In the genomic region with DNA sequence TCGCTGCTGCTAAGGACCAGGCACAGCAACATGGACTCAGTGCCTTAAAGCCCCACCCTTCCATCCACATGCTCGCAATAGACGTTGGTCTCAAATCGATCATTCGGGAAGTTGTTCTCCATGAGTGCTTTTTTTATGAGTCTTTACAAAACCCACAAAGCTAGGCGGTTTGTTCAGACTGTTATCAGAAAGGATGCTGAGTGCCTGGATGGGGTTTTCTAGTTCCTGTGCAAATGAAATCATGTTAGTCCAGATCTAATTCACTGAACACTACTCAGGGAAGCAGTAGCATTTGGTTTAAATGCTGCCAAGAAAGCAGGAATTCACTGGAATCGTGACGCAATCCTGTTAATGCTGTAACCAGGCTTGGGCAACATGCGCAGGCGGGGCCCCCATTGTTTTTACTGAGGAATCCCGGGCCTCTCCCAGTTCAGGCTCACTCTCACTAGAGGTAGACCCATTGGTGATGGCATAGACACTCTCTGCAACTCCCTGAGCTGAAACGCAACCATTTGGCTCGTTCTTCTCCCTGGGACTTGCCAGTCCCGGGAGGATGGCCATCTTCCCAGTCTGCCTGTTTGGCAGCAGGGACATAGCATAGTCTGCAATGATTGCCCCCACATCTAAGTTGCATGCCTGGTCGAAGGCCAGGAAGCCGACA, we compare ENCODE assay signal across 13 mouse cellular contexts. TPM values are rescaled to one million over a fixed set of nuclear protein-coding genes. Genes with fewer than 3 reads are reported as not detected.
DNase-seq lines count a peak whose midpoint lies in the region; ATAC-seq and TF ChIP-seq lines count a peak whose summit lies in the region.
"Had no signal": no experiment of that assay in that cellular context is flagged by ENCODE, and none has a peak within 500 bp of the region (broad histone marks: within the 10 kb centered on the region; RNA-seq: fewer than 3 reads in every experiment).

No protein-coding gene starts in this region.

- DNase-seq in layer of hippocampus, adult 11-12 months (ENCODE audit: low spot score) = peak; percentile 49
- no peak for DNase-seq in layer of hippocampus, postnatal 25 days (ENCODE audit: extremely low spot score in 1 of 2, low spot score in 1 of 2)
- peak; percentile 46 for DNase-seq in ZHBTc4 (ENCODE audit: low read depth, low spot score)
- DNase-seq in cerebellum, postnatal 10 days = peak; percentile 79 to 85
- DNase-seq in lung, embryonic 14.5 days = peak; percentile 38
- no peak for DNase-seq in thymus, postnatal 4 days
- no peak for DNase-seq in left cerebral cortex, adult 8-10 months (ENCODE audit: low spot score in 2 of 2)
- no peak for DNase-seq in heart, postnatal 14 days
- DNase-seq: kidney, postnatal 25 days; right cerebral cortex, adult 18-20 months had no signal

- WGBS in lung, embryonic 14.5 days = 79% methylated on average over 16 of the region's 16 CpGs

- no peaks in the 10 kb centered on the region for H3K36me3 ChIP-seq in lung, embryonic 14.5 days (ENCODE audit: insufficient read depth)
- H3K36me3 ChIP-seq: embryonic facial prominence, embryonic 12.5 days; heart, embryonic 15.5 days; midbrain, embryonic 12.5 days had no signal

- H3K27ac ChIP-seq in lung, embryonic 14.5 days (ENCODE audit: low read depth) = 0 out of 2 replicates have a peak overlapping the region, but pooled peaks have one; percentile 6
- H3K27ac ChIP-seq: embryonic facial prominence, embryonic 12.5 days; heart, embryonic 15.5 days; midbrain, embryonic 12.5 days had no signal

- peaks cover 14% of the 10 kb centered on the region for H3K4me1 ChIP-seq in lung, embryonic 14.5 days (ENCODE audit: insufficient read depth)

- intact Hi-C loops in heart, postnatal 14 days (cut with DNase I) = no loop called here

- H3K4me3 ChIP-seq in lung, embryonic 14.5 days (ENCODE audit: low read depth, low read length) = no peak overlapping the region
- H3K4me3 ChIP-seq: embryonic facial prominence, embryonic 12.5 days; heart, embryonic 15.5 days; midbrain, embryonic 12.5 days had no signal

- no peak for ATAC-seq in lung, embryonic 14.5 days (ENCODE audit: insufficient read depth)

- H3K9me3 ChIP-seq in lung, embryonic 14.5 days (ENCODE audit: low read depth, low read length) = no peaks in the 10 kb centered on the region
- H3K9me3 ChIP-seq: embryonic facial prominence, embryonic 12.5 days; heart, embryonic 15.5 days; midbrain, embryonic 12.5 days had no signal

- H3K27me3 ChIP-seq in lung, embryonic 14.5 days (ENCODE audit: insufficient read depth, low read length) = no peaks in the 10 kb centered on the region
- H3K27me3 ChIP-seq: embryonic facial prominence, embryonic 12.5 days; midbrain, embryonic 12.5 days had no signal

- H3K9ac ChIP-seq in lung, embryonic 14.5 days = no peak overlapping the region
- H3K9ac ChIP-seq: embryonic facial prominence, embryonic 12.5 days; heart, embryonic 15.5 days; midbrain, embryonic 12.5 days had no signal

- no peak overlapping the region for H3K4me2 ChIP-seq in lung, embryonic 14.5 days
- H3K4me2 ChIP-seq: embryonic facial prominence, embryonic 12.5 days; heart, embryonic 15.5 days; midbrain, embryonic 12.5 days had no signal

- no peak for TF ChIP-seq CTCF in lung, embryonic 14.5 days (IDR thresholded peaks at IDR 0.05; ENCODE audit: low read depth)

RNA-seq across cellular contexts. Expression of a gene that starts 24.6 kb away (rescaled TPM):
- 10 to 100 TPM; 12.5 to 13.7 TPM for total RNA-seq in layer of hippocampus, postnatal 25 days (2021)
- 1.3 and 1.5 TPM in 2 replicates for polyA plus RNA-seq in lung, embryonic 14.5 days (2014; fragmentation: Nextera tagmentation; extraction: Ambion mirVana)
- total RNA-seq in left cerebral cortex, adult 8-10 months (2022) = 10 to 100 TPM; 10.2 to 11.2 (median 11.0) TPM
- total RNA-seq in heart, postnatal 14 days (2021) = under 1 TPM; 0.68 to 0.76 TPM

RNA-seq across cellular contexts. Expression of a gene that starts 45.2 kb away (rescaled TPM):
- under 1 TPM; 0.49 to 0.61 TPM for total RNA-seq in layer of hippocampus, postnatal 25 days (2021)
- 0.16 and 0.20 TPM in 2 replicates for polyA plus RNA-seq in lung, embryonic 14.5 days (2014; fragmentation: Nextera tagmentation; extraction: Ambion mirVana)
- total RNA-seq in left cerebral cortex, adult 8-10 months (2022) = 1 to 10 TPM in 1 of 4 experiments, under 1 TPM in 3; 0.46 to 1.2 (median 0.76) TPM
- not detected for total RNA-seq in heart, postnatal 14 days (2021)

RNA-seq across cellular contexts. Expression of a gene that starts 45.6 kb away (rescaled TPM):
- 1 to 10 TPM; 5.7 to 5.8 TPM for total RNA-seq in layer of hippocampus, postnatal 25 days (2021)
- 34.7 and 38.3 TPM in 2 replicates for polyA plus RNA-seq in lung, embryonic 14.5 days (2014; fragmentation: Nextera tagmentation; extraction: Ambion mirVana)
- 1 to 10 TPM; 5.0 to 6.8 (median 6.0) TPM for total RNA-seq in left cerebral cortex, adult 8-10 months (2022)
- 1 to 10 TPM; 8.4 to 8.5 TPM for total RNA-seq in heart, postnatal 14 days (2021)

RNA-seq across cellular contexts. Expression of a gene that starts 52.5 kb away (rescaled TPM):
- 10 to 100 TPM; 19.8 to 26.1 TPM for total RNA-seq in layer of hippocampus, postnatal 25 days (2021)
- 2.5 and 3.8 TPM in 2 replicates for polyA plus RNA-seq in lung, embryonic 14.5 days (2014; fragmentation: Nextera tagmentation; extraction: Ambion mirVana)
- total RNA-seq in left cerebral cortex, adult 8-10 months (2022) = 10 to 100 TPM; 20.9 to 24.6 (median 23.2) TPM
- under 1 TPM; 0.27 to 0.38 TPM for total RNA-seq in heart, postnatal 14 days (2021)

Comparison
In these comparisons a context has a peak if more than half of its experiments do, and no peak if none do; other contexts are left out.
1. DNase-seq: peak in layer of hippocampus, adult 11-12 months (single experiment), ZHBTc4 (single experiment), cerebellum, postnatal 10 days (2 of 2) and lung, embryonic 14.5 days (single experiment); none in layer of hippocampus, postnatal 25 days (0 of 2), thymus, postnatal 4 days (single experiment), left cerebral cortex, adult 8-10 months (0 of 2) and heart, postnatal 14 days (0 of 2).
2. RNA of a gene that starts 24.6 kb away (total RNA-seq): 12.5 to 13.7 TPM in layer of hippocampus, postnatal 25 days and 10.2 to 11.2 TPM in left cerebral cortex, adult 8-10 months; 0.68 to 0.76 TPM in heart, postnatal 14 days; every median in the first group is over 4 times any median in the second.